Mouse (Mus musculus) midbrain, embryonic 12.5 days (tissue): ENCODE results near the gene Large2. TPM values are rescaled to one million over a fixed set of nuclear protein-coding genes. Genes with fewer than 3 reads are reported as not detected.

ENCODE experiments used
- ATAC-seq: fragments of 200-750 bp; cut with Nextera tagmentation; 2 replicates; pipeline ENCODE4 v1.8.0; 2017; ENCODE audit warnings: low read depth, moderate TSS enrichment, moderate library complexity; ENCODE audit not compliant: low FRiP score
- H3K27ac ChIP-seq: fragments of 300-500 bp; sonication (generic); replicated peaks from 2 replicates; pipeline ENCODE4 v1.5.1; 2016; ENCODE audit warnings: mild to moderate bottlenecking
- H3K27me3 ChIP-seq: fragments of 300-500 bp; sonication (generic); 2 replicates; pipeline ENCODE4 v1.6.1; 2016; ENCODE audit warnings: mild to moderate bottlenecking
- H3K36me3 ChIP-seq: fragments of 300-500 bp; sonication (generic); 2 replicates; pipeline ENCODE4 v1.6.1; 2016
- H3K4me1 ChIP-seq: fragments of 300-500 bp; sonication (generic); 2 replicates; pipeline ENCODE4 v1.6.1; 2016
- H3K4me2 ChIP-seq: fragments of 300-500 bp; sonication (generic); replicated peaks from 2 replicates; pipeline ENCODE4 v1.6.1; 2016; ENCODE audit warnings: mild to moderate bottlenecking, moderate library complexity
- H3K4me3 ChIP-seq: fragments of 300-500 bp; sonication (generic); 2 replicates; pipeline ENCODE4 v1.5.1; 2016; ENCODE audit warnings: mild to moderate bottlenecking
- H3K9ac ChIP-seq: fragments of 300-500 bp; sonication (generic); replicated peaks from 2 replicates; pipeline ENCODE4 v1.6.1; 2016; ENCODE audit warnings: mild to moderate bottlenecking, moderate library complexity
- H3K9me3 ChIP-seq: fragments of 300-500 bp; sonication (generic); 2 replicates; pipeline ENCODE4 v1.6.1; 2016; ENCODE audit warnings: mild to moderate bottlenecking
- WGBS: fragments of 180-500 bp; shearing (Covaris S2); methylation state at CpG from one replicate; pipeline ENCODE4 v1.1.7; 2016; 5-methylcytosine and 5-hydroxymethylcytosine counted together
- polyA plus RNA-seq: library from polyadenylated mRNA; unstranded; fragments of >200 nt; fragmentation: Nextera tagmentation; extraction: Ambion mirVana; gene quantifications from 2 replicates; pipeline ENCODE4 v1.2.1, GENCODE M21; 2016

Large2 gene
- polyA plus RNA-seq, 1 experiment from 2014 or later: 4.7 TPM

DNA sequence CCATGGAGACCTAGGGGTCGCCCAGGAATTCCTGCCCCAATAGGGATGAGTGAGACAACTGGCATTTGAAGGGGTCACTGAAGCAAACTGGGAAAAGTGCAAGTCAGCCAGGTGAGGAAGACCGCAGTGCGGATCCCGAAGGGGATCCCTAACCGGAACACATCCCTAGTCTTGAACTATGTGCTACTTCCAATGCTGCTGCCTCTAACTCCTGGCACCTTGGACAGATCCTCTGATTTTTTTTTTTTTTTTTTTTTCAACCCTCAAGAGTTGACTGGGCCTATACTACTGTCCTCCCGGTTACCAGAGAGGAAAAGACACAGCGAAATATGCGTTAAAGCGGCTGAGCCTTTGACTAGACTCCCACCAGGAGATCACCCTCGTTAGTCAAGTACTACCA is 15.0 kb upstream of the Large2 start:
- Histone ChIP-seq H3K9ac (no peak overlapping the region), H3K4me2 (peak overlapping the region; percentile 92), H3K36me3 (peaks cover 27% of the 10 kb centered on the region), H3K4me3 (peak overlapping the region; percentile 80), H3K27me3 (peaks cover 12% of the 10 kb centered on the region; the same call in 1 of the 2 replicates), H3K4me1 (peaks cover 59% of the 10 kb centered on the region), H3K27ac (peak overlapping the region; percentile 79), H3K9me3 (no peaks in the 10 kb centered on the region)
- ATAC-seq: no peak
- WGBS: 2% methylated on average over 10 of the region's 10 CpGs

DNA sequence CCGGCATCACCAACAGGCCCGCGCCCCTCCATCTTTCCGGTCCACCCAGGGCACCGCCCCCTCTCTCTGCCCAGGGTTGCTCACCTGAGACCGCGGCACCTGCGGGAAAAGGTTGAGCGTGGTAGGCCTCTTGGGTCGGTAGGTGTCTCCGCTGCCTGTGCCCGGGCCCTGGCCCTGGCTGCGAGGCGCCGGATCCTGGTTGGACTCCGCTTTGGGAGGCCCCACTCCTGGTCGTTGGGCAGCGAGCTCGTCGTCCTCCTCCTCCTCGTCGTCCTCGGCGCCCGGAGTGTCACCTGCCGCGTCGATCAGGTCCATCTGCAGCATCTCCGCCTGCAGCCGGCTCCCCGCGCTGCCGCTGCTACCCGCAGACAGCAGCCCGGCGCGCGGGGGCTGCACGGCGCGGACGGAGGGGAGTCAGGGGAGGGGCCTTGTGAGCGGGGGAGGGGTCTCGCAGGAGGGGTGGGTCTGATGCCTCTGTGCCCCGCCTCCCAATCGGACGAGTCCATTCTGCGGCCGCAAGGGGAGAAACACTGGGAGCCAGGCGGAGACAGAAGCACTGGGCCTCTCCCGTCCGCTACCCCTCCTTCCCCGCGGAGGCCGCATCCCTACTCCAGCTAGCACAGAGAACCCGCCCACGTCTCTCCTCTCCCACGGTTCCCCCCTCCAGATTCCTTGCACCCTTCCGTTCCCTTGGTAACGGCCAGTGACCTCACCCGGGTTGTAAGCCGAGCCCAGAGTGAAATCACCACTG is 14.4 kb upstream of the Large2 start:
- Histone ChIP-seq H3K36me3 (peaks cover 33% of the 10 kb centered on the region), H3K4me2 (peak overlapping the region; percentile 92), H3K4me3 (peak overlapping the region; percentile 80), H3K9me3 (no peaks in the 10 kb centered on the region), H3K27me3 (peaks cover 10% of the 10 kb centered on the region; the same call in 1 of the 2 replicates), H3K27ac (peak overlapping the region; percentile 79), H3K4me1 (peaks cover 58% of the 10 kb centered on the region), H3K9ac (peak overlapping the region; percentile 88)
- under 1% methylated on average over 53 of the region's 62 CpGs for WGBS
- peak; percentile 94 for ATAC-seq

DNA sequence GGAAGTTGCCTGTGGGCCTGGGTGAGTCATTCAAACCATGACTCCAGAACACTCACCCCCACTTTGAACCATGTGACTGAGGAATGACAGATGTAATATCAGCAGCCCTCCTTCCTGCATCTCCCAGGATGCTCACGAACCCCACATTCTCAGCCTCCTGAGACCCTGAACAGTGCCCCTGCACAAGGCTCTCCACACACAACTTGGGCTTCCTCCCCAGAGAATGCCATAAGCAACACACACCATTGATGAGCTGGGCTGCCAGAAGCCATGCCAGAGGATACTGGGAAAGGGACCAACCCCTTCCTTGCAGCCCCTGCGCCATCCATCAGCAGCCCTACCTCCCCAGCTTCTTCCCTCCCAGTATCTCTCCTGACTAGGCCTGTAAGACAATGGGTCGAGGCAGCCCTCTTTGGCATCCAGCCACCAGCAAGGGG is 13.4 kb upstream of the Large2 start:
- H3K4me1 ChIP-seq: peaks cover 51% of the 10 kb centered on the region
- no peak for ATAC-seq
- H3K36me3 ChIP-seq: peaks cover 43% of the 10 kb centered on the region
- H3K27ac ChIP-seq: peak overlapping the region; percentile 79; the same call in 1 of the 2 replicates
- no peaks in the 10 kb centered on the region for H3K9me3 ChIP-seq
- peak overlapping the region; percentile 88 for H3K9ac ChIP-seq
- WGBS: 49% methylated on average over 3 of the region's 3 CpGs
- H3K4me3 ChIP-seq: peak overlapping the region; percentile 80
- H3K27me3 ChIP-seq: peaks cover 3% of the 10 kb centered on the region; the same call in 1 of the 2 replicates
- peak overlapping the region; percentile 92 for H3K4me2 ChIP-seq

DNA sequence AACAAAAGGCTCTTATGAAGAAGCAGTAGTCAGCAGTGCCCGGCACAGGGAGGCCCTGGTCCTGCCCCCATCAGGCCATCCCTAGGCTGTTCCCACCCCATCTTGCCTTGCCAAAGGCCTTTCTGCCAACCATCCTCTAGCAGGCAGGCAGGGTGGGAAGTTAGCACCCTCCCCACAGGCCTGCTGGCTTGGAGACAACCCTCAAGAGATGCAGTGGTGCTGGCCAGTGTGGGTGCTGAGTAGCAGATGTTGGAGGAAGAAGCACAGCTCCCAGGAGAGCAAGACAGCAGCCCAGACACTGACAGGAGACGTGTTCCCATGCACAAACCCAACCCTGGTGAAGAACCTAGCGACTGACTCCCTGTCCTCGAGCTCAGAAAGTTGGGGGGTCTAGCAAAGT is 13.0 kb upstream of the Large2 start:
- WGBS: 88% methylated on average over 4 of the region's 4 CpGs
- ATAC-seq: no peak
- Histone ChIP-seq H3K4me2 (peak overlapping the region; percentile 92), H3K4me3 (peak overlapping the region; percentile 80; the same call in 1 of the 2 replicates), H3K27ac (no peak overlapping the region), H3K27me3 (no peaks in the 10 kb centered on the region), H3K36me3 (peaks cover 47% of the 10 kb centered on the region), H3K9ac (peak overlapping the region; percentile 88), H3K9me3 (no peaks in the 10 kb centered on the region), H3K4me1 (peaks cover 46% of the 10 kb centered on the region)

DNA sequence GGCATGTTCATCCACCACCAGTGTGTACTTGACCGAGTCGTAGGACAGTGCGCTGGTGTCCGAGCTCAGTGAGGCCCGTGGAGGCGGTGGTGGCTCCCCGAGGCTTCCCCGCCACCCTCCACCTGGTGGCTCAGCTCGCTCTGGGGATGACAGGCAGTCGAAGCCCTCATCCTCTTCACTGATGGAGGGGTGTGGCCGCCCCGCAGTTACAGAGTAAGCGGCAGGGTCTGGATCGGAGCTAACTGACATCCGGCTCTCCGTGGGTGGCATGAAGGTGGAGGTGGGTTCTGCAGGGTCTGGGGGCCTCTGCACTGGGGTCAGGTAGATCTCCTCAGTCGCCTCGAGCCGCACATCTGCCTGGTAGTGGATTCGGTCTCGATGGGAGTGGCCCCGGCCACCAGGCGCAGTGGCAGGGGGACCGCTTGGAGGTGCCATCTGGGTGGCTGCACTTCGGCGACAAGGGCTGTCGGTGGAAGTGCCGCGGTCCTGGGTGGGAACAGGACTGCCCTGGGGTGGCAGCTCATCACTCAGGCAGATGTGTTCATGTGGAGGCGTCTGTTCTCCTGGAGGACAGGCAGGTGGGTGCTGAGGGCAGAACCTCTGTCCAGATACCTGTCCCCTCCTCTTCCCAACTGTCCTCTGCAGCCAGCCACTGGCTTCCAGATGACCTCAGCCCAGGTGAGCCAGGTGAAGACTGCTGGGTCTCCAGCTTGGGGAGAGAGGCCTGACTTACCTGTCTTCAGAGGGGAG is 12.3 kb upstream of the Large2 start:
- Histone ChIP-seq H3K27me3 (no peaks in the 10 kb centered on the region), H3K9ac (no peak overlapping the region; the same call in 1 of the 2 replicates), H3K9me3 (no peaks in the 10 kb centered on the region), H3K36me3 (peaks cover 54% of the 10 kb centered on the region), H3K4me1 (peaks cover 40% of the 10 kb centered on the region), H3K27ac (no peak overlapping the region), H3K4me2 (no peak overlapping the region), H3K4me3 (no peak overlapping the region)
- no peak for ATAC-seq
- WGBS: 89% methylated on average over 30 of the region's 30 CpGs

DNA sequence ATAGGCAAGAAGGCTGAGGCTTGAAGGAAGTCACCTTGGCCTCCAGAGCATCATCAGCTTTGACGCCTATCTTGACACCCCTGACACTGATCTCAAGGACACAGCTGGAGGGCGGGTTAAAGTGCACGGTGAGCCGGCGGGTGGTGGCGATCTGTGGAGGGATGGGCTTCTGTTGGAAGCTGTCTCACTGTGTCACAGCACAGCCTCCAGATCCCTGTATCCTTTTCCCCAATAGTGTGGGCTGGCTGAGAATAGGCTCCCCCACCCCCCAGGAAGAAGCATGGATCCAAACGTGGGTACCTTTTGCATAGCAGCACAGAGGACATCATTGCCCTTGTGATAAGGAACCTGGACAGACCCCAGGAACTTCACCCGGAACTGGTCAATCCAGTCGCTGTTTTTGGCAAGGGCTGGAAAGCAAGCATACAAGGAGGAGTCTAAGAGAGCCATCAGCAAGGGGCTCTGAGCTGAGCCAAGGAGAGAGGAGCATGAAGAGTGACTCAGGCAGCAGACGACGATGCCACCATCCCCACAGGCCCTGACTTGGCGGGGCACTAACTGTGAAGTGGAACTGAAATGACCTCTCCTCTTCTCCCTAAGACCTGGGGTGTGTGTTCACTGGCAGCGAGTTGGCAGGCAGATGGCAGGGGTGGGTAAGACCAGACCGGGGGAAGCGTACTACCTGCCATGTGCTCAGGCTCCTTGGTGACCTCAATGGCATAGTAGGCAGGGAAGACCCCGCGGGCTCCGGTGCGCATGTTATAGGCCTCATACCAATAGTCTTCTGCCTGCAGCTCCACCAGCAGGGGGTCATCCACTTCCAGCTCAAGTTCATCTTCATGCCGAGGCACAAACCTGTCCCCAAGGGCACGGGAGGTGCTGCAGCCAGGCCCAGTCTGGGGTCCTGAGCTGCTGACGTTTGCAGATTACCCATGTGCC is 10.7 kb upstream of the Large2 start:
- H3K4me3 ChIP-seq: no peak overlapping the region
- H3K4me1 ChIP-seq: peaks cover 23% of the 10 kb centered on the region
- no peak overlapping the region for H3K9ac ChIP-seq
- no peaks in the 10 kb centered on the region for H3K9me3 ChIP-seq
- ATAC-seq: no peak
- H3K4me2 ChIP-seq: no peak overlapping the region
- no peak overlapping the region for H3K27ac ChIP-seq
- no peaks in the 10 kb centered on the region for H3K27me3 ChIP-seq
- WGBS: 85% methylated on average over 22 of the region's 22 CpGs
- H3K36me3 ChIP-seq: peaks cover 70% of the 10 kb centered on the region

DNA sequence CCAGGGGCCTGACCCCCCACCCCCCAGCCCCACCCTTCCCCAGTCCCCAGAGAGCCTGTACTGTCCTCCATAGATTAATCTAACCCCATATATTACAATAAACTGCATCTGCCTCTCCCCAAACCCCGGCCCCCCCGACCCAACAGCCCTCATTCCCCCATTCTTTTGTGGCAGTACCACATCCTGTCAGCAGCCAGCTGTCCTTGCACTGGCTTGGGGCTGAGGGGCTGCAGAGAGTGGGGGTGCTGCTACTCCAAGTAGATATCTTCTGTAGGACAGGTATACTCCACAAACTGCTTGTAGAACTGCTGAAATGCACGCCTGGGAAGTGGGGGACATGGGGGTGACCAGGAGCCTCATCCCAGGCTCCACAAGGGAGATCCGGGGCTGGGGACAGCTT is 9.4 kb upstream of the Large2 start:
- Histone ChIP-seq H3K9ac (no peak overlapping the region), H3K36me3 (peaks cover 83% of the 10 kb centered on the region), H3K4me2 (no peak overlapping the region), H3K4me1 (peaks cover 14% of the 10 kb centered on the region), H3K27ac (no peak overlapping the region), H3K27me3 (no peaks in the 10 kb centered on the region), H3K9me3 (no peaks in the 10 kb centered on the region), H3K4me3 (no peak overlapping the region)
- 68% methylated on average over 4 of the region's 4 CpGs for WGBS
- ATAC-seq: no peak

DNA sequence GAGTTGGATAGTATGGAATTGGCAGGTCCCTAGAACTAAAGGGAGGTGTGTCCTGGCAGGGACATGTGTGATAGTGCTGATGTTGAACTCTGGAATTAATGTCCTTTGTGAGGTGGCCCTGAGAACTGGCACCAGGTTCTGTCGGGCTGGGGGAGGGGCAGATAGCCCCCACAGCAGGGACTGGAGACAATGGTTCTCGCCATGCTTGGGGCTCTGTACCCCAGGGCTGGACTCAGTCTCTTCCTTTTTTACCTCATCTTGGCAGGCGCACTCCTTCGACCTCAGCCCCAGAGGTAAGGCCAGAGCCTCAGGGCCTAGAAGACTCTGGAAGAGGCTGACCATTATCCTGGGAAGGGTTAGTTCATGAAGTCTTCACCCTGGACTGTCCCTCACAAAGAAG is 8.1 kb upstream of the Large2 start:
- Histone ChIP-seq H3K27ac (no peak overlapping the region), H3K4me1 (peaks cover 5% of the 10 kb centered on the region), H3K4me2 (no peak overlapping the region), H3K9ac (no peak overlapping the region), H3K4me3 (no peak overlapping the region), H3K36me3 (peaks cover 96% of the 10 kb centered on the region), H3K9me3 (no peaks in the 10 kb centered on the region), H3K27me3 (no peaks in the 10 kb centered on the region)
- no peak for ATAC-seq
- 86% methylated on average over 4 of the region's 4 CpGs for WGBS

DNA sequence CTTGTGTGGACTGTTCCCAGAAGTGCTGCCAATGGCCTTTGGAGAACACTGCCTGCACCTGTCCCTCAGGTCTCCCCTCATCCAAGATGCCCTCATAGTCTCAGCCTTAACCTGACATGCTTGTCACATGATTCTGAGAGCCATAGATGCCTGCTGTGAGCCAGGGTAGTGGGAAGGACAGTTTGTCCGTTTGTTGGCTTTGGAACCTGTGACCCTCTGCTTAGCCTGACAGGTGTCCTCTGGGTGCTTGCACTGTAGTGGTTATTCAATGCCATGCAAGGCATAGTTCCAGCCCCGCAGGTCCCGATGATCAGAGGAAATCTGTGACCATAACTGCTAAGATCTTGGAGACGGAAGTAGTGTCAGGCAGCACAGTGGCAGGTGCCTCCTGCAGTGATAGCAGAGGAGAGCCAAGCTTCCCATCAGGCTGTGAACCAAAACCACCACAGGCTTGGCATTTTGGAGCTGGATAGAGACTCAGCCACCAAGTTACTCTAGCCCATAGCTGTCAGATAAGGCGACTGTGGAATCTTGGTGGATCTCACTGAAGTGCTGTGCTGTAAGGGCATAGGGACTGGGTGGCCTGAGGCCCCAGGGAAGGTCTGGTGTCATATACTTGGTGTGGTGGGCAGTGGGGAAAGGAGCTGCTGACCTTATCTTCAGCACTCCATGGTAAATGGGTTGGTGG is 7.4 kb upstream of the Large2 start, which contains the start of gene 1700029I15Rik:
Gene 1700029I15Rik (plus strand): TSS at position 638 of the 688 bp plus-strand sequence.
- Histone ChIP-seq H3K27ac (no peak within 1 kb of the TSS), H3K27me3 (no peaks in the 10 kb centered on the region), H3K36me3 (peaks cover 97% of the 10 kb centered on the region), H3K4me2 (no peak within 1 kb of the TSS), H3K9ac (no peak within 1 kb of the TSS), H3K9me3 (no peaks in the 10 kb centered on the region), H3K4me3 (no peak within 1 kb of the TSS), H3K4me1 (no peaks in the 10 kb centered on the region; the same call in 1 of the 2 replicates)
- ATAC-seq: no peak
- 87% methylated on average over 5 of the region's 5 CpGs for WGBS

DNA sequence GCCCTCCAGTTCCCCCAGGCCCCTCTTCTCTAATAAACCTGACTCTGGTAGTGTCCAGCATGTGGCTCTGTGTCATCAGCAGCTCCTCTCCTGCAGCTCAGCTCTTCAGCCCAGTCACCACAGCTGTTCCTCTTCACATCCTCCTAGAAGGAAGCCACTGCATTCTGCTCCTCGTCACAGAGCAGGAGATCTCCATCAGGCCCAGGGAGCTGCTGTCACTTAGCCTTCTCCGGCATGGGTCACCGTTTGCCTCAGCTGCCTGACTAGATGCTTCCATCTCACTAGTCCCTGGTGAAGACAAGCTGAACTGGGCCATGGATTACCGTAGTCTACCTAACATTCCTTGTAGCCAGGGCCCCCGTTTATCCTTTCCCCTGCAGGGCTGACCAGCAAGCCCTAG is 6.5 kb upstream of the Large2 start:
- no peaks in the 10 kb centered on the region for H3K9me3 ChIP-seq
- H3K4me1 ChIP-seq: peaks cover 4% of the 10 kb centered on the region
- no peak for ATAC-seq
- H3K27me3 ChIP-seq: no peaks in the 10 kb centered on the region
- WGBS: 84% methylated on average over 5 of the region's 5 CpGs
- 0 out of 2 replicates have a peak overlapping the region, but pooled peaks have one; percentile 10 for H3K27ac ChIP-seq
- H3K4me2 ChIP-seq: no peak overlapping the region
- H3K36me3 ChIP-seq: peaks cover 88% of the 10 kb centered on the region
- no peak overlapping the region for H3K4me3 ChIP-seq
- no peak overlapping the region for H3K9ac ChIP-seq

DNA sequence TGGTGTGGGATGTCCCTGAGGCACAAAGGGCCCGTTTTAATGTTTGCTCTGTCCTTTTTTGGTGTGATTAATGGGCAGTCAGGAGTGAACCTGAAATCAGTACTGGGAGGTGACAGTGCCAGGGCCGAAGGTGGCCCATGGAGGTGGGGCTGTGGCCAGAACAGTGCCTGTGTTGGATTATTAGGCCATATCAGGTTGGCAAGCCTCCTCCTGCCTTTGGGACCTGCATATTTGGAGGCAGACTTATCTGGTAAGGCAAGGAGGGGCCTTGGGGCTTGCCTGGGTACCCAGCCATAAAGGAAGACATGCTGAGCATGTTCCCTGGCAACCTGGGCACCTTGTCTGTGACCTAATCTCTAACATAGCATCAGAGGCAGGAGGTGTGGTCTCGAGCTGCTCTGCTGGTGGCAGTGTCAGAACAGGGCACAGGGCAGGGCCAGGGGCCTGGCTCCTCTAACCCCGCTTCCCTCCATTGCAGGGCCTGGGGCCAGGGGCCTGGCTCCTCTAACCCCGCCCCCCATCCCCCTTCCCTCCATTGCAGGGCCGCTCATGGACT is 5.9 kb upstream of the Large2 start:
- Histone ChIP-seq H3K27me3 (no peaks in the 10 kb centered on the region), H3K4me1 (peaks cover 10% of the 10 kb centered on the region), H3K27ac (no peak overlapping the region), H3K9me3 (no peaks in the 10 kb centered on the region), H3K4me2 (no peak overlapping the region), H3K4me3 (no peak overlapping the region), H3K36me3 (peaks cover 82% of the 10 kb centered on the region), H3K9ac (no peak overlapping the region)
- WGBS: 77% methylated on average over 6 of the region's 6 CpGs
- ATAC-seq: no peak
